Mouse (Mus musculus) kidney, postnatal 0 days (tissue): ENCODE results near the gene Sec16a. TPM values are rescaled to one million over a fixed set of nuclear protein-coding genes. Genes with fewer than 3 reads are reported as not detected.
A peak's percentile ranks its signal among the peaks of the same experiment; 100 is the strongest.

ENCODE experiments used
- ATAC-seq: fragments of 200-750 bp; cut with Nextera tagmentation; replicated peaks from 2 replicates; pipeline ENCODE4 v1.8.0; 2017; ENCODE audit warnings: low read depth, moderate number of reproducible peaks, moderate TSS enrichment, moderate library complexity; ENCODE audit not compliant: low FRiP score
- DNase-seq: peaks from one replicate; pipeline ENCODE4 v3.0.0-alpha.2; 2016; ENCODE audit warnings: low spot score
- H3K27ac ChIP-seq: fragments of 300-500 bp; sonication (generic); 2 replicates; pipeline ENCODE4 v1.5.1; 2014; ENCODE audit warnings: mild to moderate bottlenecking
- H3K27me3 ChIP-seq: fragments of 300-500 bp; sonication (generic); 2 replicates; pipeline ENCODE4 v1.6.1; 2014; ENCODE audit warnings: low read length, mixed read lengths; ENCODE audit not compliant: insufficient read depth
- H3K36me3 ChIP-seq: fragments of 300-500 bp; sonication (generic); 2 replicates; pipeline ENCODE4 v1.6.1; 2014; ENCODE audit warnings: low read length, mixed read lengths; ENCODE audit not compliant: insufficient read depth
- H3K4me1 ChIP-seq: fragments of 300-500 bp; sonication (generic); replicated peaks from 2 replicates; pipeline ENCODE4 v1.6.1; 2014; ENCODE audit warnings: antibody characterized with exemption, low read length, mixed read lengths; ENCODE audit not compliant: insufficient read depth
- H3K4me2 ChIP-seq: fragments of 300-500 bp; sonication (generic); 2 replicates; pipeline ENCODE4 v1.6.1; 2014; ENCODE audit warnings: mild to moderate bottlenecking, low read length, moderate library complexity, mixed read lengths
- H3K4me3 ChIP-seq: fragments of 300-500 bp; sonication (generic); replicated peaks from 2 replicates; pipeline ENCODE4 v1.5.1; 2014; ENCODE audit warnings: low read depth, low read length
- H3K9ac ChIP-seq: fragments of 300-500 bp; sonication (generic); 2 replicates; pipeline ENCODE4 v1.6.1; 2014; ENCODE audit warnings: low read depth, low read length
- H3K9me3 ChIP-seq: fragments of 300-500 bp; sonication (generic); replicated peaks from 2 replicates; pipeline ENCODE4 v1.6.1; 2016; ENCODE audit warnings: low read length, inconsistent platforms, mixed read lengths
- CTCF ChIP-seq: IDR thresholded peaks from 2 replicates; pipeline ENCODE4 v1.5.1; 2016; ENCODE audit warnings: antibody characterized with exemption, low read depth, mild to moderate bottlenecking, moderate library complexity
- WGBS: fragments of 180-500 bp; shearing (Covaris S2); extraction: QIAGEN DNeasy Blood & Tissue Kit; methylation state at CpG from one replicate; pipeline ENCODE4 v1.1.7; 2014; 5-methylcytosine and 5-hydroxymethylcytosine counted together
- polyA plus RNA-seq: library from polyadenylated mRNA; unstranded; fragments of >200 nt; fragmentation: Nextera tagmentation; extraction: Ambion mirVana; gene quantifications from 2 replicates; pipeline ENCODE4 v1.2.1, GENCODE M21; 2015

The Sec16a gene
- polyA plus RNA-seq, 1 experiment from 2014 or later: 16.6 TPM

DNA sequence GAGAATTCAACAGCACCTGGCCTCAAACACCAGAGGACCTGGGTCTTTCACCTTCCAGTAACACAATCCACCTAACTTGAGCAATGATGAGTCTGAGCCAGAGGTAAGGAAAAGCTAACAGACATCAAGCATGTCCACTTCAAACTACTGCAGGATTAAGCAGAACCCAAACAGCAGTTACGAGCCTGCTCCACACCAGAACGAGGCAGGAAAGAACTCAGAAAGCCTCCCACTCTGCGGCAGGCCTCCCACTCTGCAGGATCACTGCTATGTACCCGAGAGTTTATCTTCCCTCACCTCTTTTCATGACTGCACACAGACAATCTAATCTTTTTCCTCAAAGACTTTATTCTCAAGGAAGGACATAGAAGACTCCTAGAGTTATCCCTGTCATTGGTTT lies 7.8 kb downstream of the Sec16a start:
- peaks cover 70% of the 10 kb centered on the region for H3K36me3 ChIP-seq
- TF ChIP-seq CTCF: no peak
- no peaks in the 10 kb centered on the region for H3K27me3 ChIP-seq
- H3K4me1 ChIP-seq: no peaks in the 10 kb centered on the region
- WGBS: 62% methylated on average over 4 of the region's 4 CpGs
- H3K9ac ChIP-seq: no peak overlapping the region
- no peaks in the 10 kb centered on the region for H3K9me3 ChIP-seq
- DNase-seq (no peak), ATAC-seq (no peak)
- H3K4me3 ChIP-seq: no peak overlapping the region
- no peak overlapping the region for H3K4me2 ChIP-seq
- H3K27ac ChIP-seq: peak overlapping the region; percentile 31; the same call in 1 of the 2 replicates

DNA sequence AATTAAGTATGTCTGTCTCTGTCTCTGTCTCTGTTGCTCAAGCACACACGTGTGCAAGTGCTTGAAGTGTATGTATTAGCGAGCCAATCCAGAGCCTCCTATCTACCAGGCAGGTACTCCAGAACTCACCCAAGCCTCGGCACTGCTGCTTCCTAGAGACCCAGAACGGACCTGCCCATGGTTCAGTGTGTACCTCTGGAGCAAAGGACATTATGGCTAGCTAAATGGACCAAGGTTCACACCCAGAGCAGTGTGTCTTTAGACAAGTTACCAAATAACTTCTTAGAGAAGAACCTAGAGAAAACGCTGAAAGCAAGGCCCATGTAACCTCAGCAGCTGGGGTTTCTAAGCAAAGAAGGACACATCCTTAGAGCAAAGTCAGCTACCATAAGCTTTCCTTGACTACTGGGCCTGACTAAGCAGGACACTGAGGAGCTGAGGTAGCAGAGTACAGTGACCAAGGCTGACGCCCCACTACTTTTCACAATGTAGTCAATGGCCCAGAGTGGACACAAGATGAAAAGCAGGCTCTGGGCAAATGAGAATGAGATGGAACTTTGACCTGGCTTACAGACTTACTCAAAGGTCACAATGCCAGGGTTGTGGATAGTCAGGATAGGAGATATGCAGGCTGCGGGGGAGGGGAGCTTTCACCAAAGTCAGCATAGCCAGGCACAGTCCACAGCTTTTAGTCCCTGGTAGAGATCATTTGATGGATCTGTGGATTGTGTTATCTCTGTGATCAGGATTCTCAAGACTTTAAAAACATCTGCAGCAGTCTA lies 10.0 kb downstream of the Sec16a start:
- no peak overlapping the region for H3K4me2 ChIP-seq
- 93% methylated on average over 7 of the region's 7 CpGs for WGBS
- DNase-seq: peak; percentile 11
- H3K27me3 ChIP-seq: no peaks in the 10 kb centered on the region
- H3K27ac ChIP-seq: peak overlapping the region; percentile 14
- no peaks in the 10 kb centered on the region for H3K4me1 ChIP-seq
- peak; percentile 80 for ATAC-seq
- H3K9ac ChIP-seq: no peak overlapping the region
- TF ChIP-seq CTCF: no peak
- no peak overlapping the region for H3K4me3 ChIP-seq
- no peaks in the 10 kb centered on the region for H3K9me3 ChIP-seq
- H3K36me3 ChIP-seq: peaks cover 69% of the 10 kb centered on the region

DNA sequence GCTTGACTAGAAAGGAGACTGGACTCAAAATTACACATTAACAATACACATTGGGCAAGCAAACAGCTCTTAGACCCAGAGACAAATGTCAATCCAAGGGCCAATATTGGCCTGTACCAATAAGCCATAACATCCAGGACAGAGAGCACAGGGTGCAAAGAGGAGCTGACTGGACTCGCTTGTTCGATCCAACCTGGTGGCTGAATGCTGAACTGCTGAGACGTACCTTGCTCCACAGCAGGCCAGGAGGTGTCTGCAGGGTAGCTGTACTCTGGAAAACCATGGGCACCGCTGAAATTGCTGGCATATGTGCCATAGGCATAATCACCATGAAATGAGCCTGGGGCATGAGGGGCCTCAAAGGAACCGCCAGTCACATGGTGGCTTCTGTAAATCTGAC lies 15.2 kb downstream of the Sec16a start:
- no peaks in the 10 kb centered on the region for H3K4me1 ChIP-seq
- H3K4me3 ChIP-seq: no peak overlapping the region
- ATAC-seq (no peak), DNase-seq (no peak)
- H3K27me3 ChIP-seq: no peaks in the 10 kb centered on the region
- TF ChIP-seq CTCF: no peak
- H3K9me3 ChIP-seq: no peaks in the 10 kb centered on the region
- no peak overlapping the region for H3K27ac ChIP-seq
- H3K4me2 ChIP-seq: no peak overlapping the region
- WGBS: 93% methylated on average over 5 of the region's 5 CpGs
- H3K9ac ChIP-seq: no peak overlapping the region
- H3K36me3 ChIP-seq: peaks cover 85% of the 10 kb centered on the region

GRCm38 (mm10) chr2:26424541-26424940 lies 20.5 kb downstream of the Sec16a start:
- H3K9ac ChIP-seq: no peak overlapping the region
- no peak for DNase-seq
- H3K4me1 ChIP-seq: no peaks in the 10 kb centered on the region
- H3K9me3 ChIP-seq: no peaks in the 10 kb centered on the region
- 95% methylated on average over 2 of the region's 2 CpGs for WGBS
- no peak for TF ChIP-seq CTCF
- no peaks in the 10 kb centered on the region for H3K27me3 ChIP-seq
- no peak overlapping the region for H3K4me2 ChIP-seq
- ATAC-seq: no peak
- H3K36me3 ChIP-seq: peaks cover 92% of the 10 kb centered on the region
- H3K27ac ChIP-seq: no peak overlapping the region
- H3K4me3 ChIP-seq: no peak overlapping the region

DNA sequence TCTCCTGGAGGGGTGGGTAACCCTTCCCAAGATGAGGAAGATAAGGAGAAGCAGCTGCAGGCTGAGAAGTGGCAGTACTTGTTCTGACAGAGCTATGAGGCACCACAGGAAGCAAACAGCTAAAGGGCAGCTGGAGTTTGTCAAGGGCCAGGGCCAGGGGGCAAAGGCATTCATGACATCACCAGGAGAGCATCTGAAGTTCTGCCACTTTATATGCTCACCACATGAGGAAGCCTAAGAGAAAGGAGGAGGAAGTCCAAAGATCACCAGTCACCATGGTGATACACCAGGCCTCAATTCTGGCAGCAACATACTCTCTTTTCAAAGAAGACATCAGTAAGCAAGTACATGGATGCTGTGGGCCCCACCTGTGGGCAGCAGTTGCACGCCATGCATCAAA lies 21.9 kb downstream of the Sec16a start:
- no peaks in the 10 kb centered on the region for H3K27me3 ChIP-seq
- H3K4me3 ChIP-seq: no peak overlapping the region
- WGBS: 79% methylated on average over 1 of the region's 1 CpGs
- ATAC-seq (peak; percentile 70), DNase-seq (peak; percentile 9)
- peaks cover 86% of the 10 kb centered on the region for H3K36me3 ChIP-seq
- no peak overlapping the region for H3K9ac ChIP-seq
- H3K4me2 ChIP-seq: no peak overlapping the region
- H3K9me3 ChIP-seq: no peaks in the 10 kb centered on the region
- no peak overlapping the region for H3K27ac ChIP-seq
- H3K4me1 ChIP-seq: no peaks in the 10 kb centered on the region
- no peak for TF ChIP-seq CTCF

- Histone ChIP-seq H3K4me3 (no peak overlapping the region), H3K27ac (no peak overlapping the region), H3K4me2 (no peak overlapping the region), H3K9me3 (no peaks in the 10 kb centered on the region), H3K27me3 (no peaks in the 10 kb centered on the region), H3K4me1 (no peaks in the 10 kb centered on the region), H3K36me3 (peaks cover 87% of the 10 kb centered on the region), H3K9ac (no peak overlapping the region)
- DNase-seq (no peak), ATAC-seq (no peak)
- WGBS: 98% methylated on average over 2 of the region's 2 CpGs
- no peak for TF ChIP-seq CTCF
Observed at GRCm38 (mm10) chr2:26421969-26422368, 23.0 kb downstream of the Sec16a start.

DNA sequence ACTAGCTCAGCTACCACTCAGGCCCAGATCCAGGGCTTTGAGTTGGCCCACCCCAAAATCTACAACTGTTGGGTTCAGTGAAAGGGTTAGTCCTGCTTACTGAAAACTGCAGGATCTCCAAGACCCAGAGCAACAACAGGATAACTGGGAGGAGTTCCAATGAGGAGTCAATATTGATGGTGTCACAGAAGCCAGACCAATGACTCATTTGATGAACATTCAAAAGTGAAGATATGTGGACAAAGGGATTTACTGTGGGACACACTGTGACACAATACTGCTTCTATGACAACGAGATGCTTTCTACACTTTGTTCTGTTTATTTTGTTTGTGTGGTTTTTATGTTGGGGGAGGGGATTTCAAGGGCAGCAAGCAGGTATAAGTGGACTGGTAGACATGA lies 26.9 kb downstream of the Sec16a start:
- whole genome bisulfite sequencing: 94% methylated on average over 1 of the region's 1 CpGs
- H3K27ac ChIP-seq: no peak overlapping the region
- no peak overlapping the region for H3K4me3 ChIP-seq
- peaks cover 80% of the 10 kb centered on the region for H3K36me3 ChIP-seq
- DNase-seq (no peak), ATAC-seq (no peak)
- no peak overlapping the region for H3K4me2 ChIP-seq
- no peak for TF ChIP-seq CTCF
- H3K27me3 ChIP-seq: no peaks in the 10 kb centered on the region
- no peaks in the 10 kb centered on the region for H3K4me1 ChIP-seq
- no peak overlapping the region for H3K9ac ChIP-seq
- no peaks in the 10 kb centered on the region for H3K9me3 ChIP-seq
